Mouse (Mus musculus) bone marrow, adult 2 months (tissue): ENCODE measurements around the gene Nprl3.

ENCODE experiments used
- CTCF ChIP-seq: fragments of 200-500 bp; IDR thresholded peaks from 2 replicates; pipeline ENCODE4 v1.5.1; 2011; ENCODE audit warnings: low read length, control low read depth; ENCODE audit not compliant: control insufficient read depth, insufficient read depth
- POLR2A ChIP-seq: fragments of 200-500 bp; IDR thresholded peaks from 2 replicates; pipeline ENCODE4 v1.6.1; 2011; ENCODE audit warnings: low read depth, mild to moderate bottlenecking, control low read depth, low read length, borderline replicate concordance; ENCODE audit not compliant: control insufficient read depth

DNA sequence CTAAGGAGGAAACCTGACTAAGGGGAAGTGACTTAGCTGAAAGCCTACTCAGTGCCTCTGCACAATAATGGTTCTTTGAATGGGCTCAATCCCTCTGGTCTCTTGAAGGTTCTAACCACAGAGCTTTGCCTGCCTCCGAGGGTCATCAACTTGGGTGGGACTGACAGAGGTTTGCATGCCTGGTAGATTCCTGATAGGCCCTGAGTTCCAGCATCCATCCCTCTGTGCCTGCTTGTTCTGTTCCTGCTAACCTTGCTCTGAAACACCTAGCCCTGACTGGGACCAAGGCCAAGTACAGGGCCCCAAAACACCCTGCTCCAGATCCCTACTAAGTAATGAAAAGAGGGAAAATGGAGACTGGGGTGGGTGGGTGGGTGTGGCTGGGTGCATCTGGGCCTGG, 35.9 kb upstream of the Nprl3 start:
- TF ChIP-seq POLR2A, result no peak
- TF ChIP-seq CTCF, result no peak
